Mouse (Mus musculus): ENCODE data around the gene Hivep1.

DNA sequence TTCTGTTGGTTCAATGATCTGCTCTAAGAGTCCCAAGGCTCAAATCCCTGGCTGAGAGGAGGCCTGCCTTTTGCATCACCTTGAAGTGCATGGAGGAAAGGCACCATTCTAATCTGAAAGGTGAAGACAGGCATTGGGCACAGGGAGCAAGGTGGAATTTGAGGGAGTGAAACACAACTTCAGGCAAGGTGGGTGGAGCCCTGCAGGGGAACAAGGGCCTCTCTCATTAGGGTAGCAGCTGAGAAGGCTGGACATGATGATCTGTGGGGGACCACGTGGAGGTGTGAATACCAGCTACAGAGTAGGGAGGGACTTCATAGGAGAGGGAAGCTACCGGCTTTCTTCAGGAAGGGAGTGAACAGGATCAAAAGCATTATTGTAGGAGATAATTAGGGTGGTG lies 10.6 kb upstream of the Hivep1 start:
- TF ChIP-seq EP300 (IDR thresholded peaks at IDR 0.05) (no peak), CTCF (IDR thresholded peaks at IDR 0.05) (no peak)

Data from lung, postnatal 0 days (tissue).